Mouse (Mus musculus): ENCODE measurements around the gene Zfp9.

The Zfp9 gene

DNA sequence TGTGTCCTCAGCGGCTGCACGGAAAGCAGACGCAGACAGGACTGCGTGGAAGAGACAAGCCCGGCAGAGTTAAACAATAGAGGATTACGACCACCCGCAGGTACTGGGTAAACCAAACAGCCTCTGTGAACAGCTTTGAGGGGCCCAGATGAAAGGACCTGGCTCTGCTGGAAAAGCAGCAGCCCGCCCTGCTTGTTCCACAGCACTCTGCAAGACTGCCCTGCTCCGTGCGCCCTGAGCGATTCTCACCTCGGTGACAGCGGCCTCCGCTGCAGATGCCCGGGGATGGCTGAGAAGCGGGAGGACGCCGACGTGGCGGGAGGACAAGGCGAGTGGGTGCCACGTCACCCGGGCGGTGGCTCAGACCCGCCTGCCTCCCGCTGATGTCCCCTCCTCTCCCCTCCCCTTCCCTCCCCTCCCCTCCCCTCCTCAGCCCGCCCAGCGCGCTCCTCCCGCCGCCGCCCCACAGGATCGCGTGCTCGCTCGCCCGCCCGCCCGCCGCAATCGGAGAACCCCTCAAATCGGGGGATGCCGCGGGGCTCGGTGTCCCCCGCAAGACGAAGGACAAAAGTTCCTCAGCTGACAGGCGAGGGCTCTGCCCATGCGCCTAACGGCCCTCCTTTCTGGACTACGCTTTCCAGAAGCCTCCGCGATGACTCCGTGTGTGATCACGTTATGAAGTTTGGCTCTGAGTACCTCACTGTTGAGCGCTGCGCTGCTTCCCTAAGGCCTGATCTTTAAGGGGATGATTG lies at the start of gene Zfp9:
Gene Zfp9, minus strand, starts transcription at position 364 of the 752 bp plus-strand sequence.
- peak; percentile 86 for DNase-seq (ENCODE audit: low spot score)

DNA sequence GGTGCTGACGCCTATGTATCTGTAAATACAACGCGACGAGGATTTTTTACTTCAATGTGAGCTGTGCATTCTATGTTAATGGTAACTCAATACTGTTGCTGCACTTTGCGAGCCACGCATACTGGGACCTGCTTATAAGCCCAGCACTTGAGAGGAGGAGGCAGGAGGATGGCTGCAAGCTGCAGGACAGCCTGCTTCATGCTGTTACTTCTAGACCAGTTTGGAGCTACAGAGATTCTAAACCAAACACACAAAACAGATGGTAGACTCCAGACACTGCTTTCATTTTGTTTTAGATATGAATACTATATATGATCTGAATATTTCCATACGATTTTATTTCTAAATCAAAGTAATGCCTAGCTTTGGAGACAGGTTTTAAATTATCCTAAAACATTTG lies 41.5 kb upstream of the Zfp9 start:
- no peak for DNase-seq (ENCODE audit: low spot score)

DNA sequence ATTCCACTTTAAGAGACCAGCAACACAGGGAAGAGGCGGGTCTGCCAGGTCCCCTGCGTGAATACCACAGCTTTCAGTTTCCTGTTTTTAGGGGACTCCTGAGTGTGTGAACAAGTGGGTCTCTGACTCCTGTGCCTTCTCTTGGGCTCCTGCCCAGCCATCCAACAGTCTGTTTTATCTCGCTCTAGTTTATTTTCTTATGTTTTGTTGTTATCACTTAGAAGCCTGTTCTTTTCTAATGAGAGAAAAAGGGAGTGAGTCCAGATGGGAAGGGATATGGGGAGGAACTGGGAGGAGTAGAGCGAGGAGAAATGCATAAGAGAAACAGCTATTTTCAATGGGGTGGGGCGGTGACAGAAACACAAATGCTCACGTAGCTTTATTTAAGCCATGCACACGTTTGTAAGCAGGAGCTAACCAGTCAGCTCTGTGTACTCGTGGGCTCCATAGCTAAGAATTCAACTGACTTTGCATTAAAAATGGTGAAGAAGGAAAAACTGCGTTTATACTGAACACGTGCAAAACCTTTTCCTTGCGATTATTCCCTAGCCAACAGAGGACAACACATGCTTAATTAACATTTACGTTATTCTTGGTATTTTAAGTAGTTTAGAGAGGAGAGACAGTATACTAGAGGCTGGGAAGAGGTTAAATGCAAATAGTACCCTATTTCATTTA lies 34.4 kb upstream of the Zfp9 start:
- no peak for DNase-seq (ENCODE audit: low spot score)

DNA sequence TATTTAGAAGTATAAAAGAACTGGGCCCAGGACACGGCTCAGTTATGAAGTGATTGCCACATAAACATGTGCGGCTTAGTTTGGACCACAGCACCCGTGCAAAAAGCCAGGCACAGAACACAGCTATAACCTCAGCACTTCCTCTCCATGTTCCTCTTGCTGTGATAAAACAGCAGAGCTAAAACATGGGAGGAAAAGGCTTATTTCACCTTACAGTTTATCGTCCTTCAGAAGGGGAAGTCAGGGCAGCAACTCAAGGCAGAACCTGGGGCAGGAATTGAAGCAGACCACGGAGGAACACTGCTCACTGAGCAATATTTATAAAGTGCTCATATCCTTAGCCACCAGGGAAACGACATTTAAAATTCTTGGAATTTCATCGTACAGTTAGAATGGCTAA lies 19.9 kb upstream of the Zfp9 start:
- no peak for DNase-seq (ENCODE audit: low spot score)

DNA sequence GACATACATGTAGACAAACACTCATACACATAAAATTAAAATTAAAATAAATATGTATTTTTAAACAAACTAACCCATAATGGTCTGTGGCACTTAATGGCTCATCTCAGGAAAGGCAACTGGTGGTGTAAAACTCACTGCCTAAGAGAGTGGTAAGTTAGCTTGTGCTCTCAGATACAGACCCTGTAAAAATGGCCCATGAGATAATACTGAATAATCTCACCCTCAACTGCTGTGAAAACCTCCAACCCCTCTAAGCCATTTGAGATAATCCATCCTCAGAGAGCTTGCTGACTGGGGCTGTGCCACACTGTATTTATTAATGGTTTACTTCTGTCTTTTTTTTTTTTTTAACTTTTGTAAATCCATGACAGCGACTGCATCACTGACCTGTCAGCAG lies 3.0 kb upstream of the Zfp9 start:
- no peak for DNase-seq (ENCODE audit: low spot score)

DNA sequence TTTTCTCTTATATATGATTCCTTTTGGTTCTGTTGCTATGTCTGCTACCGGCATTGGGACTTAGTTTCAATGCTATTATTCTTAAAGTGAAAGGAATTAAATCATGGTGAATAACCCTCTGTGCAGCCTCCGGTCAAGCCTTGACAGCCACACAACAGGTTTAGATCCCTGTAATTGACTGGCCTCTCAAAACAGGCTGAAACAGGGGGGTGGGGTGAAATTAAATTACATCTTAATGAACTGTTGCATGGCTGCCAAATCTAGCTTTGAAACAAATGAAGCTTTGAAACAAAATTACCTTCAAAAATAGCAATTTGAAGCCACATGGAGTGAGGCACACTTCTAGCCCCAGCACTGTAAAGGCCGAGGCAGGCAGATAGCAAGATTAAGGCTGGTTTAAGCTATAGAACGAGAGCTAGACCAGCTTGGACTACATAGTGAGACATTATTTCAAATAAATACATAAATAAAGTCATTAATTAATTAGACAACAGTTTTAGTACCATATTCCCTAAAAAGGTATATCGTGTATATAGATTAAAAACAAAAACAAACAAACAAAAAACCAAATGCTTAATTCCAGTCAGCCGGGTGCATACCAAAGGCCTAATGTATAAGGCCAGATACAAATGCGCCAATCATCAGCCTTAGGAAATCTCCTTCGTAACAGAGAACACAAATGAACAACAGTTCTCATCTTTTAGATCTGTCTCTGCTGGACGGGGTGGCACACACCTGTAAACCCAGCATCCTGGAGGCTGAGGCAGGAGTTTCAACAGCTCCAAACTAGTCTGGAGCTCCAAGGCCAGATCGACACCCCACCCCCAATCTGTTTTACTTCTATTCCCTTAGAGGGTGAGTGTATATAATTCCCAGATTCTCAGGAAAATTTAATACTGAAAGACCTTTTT lies 990 bp downstream of the Zfp9 start:
- DNase-seq (ENCODE audit: low spot score) = peak; percentile 19

DNA sequence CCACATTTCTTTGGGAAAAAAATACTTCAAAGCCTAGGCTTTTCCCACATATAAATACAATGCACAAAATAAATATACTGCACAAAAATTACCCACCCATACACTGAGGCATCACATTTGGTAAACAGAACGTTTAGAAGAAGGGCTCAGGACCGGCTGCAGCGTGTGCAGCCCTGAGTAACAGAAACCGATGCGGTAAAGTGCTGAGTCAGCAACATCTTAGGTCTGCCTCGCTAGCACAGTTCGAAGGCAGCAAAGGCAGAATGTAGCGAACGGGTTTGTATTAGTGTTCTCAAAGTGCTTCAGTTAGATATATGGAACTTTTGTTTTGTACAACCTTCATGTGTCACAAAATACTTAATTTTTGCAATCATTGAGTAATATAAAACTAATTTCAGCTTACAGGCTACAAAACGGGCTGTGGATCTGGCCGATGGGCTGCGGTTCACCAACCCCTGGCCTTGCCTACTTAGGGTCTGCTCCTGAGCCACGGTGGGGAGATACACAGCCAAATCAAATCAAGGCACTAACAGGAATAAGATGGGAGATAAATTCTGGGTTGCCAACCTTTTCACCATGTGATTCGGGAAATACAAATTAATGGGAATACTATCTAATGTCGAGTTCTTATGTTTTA lies 16.9 kb downstream of the Zfp9 start:
- DNase-seq (ENCODE audit: low spot score) = no peak

DNA sequence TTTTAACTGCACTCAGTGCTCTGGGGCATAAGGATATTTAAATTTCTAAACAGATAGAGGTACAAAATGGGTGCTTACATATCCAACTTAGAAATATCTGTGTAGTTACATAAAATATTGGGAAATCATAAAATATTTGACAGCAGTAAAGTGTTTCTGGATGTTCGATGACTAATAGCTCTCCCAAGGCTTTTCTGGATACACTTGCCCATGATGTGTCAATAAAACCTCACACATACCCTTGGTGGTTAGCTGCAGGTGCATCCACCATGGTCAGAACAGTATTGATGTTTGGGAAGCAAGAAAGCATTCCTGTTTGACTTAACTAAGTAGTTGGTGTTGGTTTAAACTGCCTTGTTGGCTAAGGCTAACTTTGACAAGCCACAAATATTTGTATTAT lies 21.4 kb downstream of the Zfp9 start:
- no peak for DNase-seq (ENCODE audit: low spot score)

DNA sequence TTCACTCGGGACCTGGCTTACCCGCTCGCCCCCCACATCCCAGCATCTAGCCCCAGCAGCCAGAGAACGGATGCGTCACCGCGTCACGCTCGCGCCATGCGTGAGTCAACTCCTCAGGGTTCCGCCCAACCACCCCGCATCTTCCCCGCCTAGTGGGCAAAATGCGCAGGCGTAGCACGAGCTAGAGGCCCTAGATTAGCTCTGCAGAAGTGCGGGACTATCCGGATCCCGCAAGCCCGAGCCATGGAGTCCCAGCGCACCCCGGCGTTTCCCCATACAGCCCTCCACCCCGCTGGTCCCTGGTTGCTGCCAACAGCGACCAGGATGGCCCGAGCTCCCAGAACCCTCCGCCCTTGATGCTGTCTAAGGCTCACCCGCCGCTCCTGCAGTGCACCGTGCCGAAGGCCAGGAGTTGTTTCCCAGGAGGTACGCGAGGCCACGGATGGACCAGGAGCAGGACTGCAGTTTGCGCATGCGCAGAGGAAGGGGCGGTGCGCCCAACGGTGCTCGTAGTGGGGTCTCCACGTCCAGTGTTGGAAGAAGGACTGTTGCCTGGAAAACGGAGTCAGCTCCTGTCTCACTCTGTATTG lies 24.0 kb downstream of the Zfp9 start, which contains the start of gene Zfp248:
Gene Zfp248, minus strand, starts transcription at position 487 of the 590 bp plus-strand sequence.
- peak; percentile 96 for DNase-seq (ENCODE audit: low spot score)

DNA sequence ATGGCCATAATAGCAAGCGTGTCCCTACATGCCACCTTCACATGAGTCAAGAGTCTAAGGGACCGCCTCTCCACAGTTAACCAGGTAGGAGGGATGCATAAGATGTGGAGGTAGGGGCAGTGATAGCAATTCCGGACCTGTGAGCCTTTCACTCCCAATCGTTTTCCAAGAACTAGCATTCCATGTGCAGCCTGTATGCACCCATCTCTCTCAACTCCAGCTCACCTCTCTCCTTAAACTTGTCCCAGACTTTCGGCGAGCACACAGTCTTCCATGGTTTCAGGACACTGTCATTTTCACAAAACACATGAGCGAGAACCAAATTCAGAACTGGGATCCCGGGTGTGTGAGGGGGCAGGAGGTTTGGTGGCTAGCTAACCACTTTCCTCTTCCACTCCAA lies 24.7 kb downstream of the Zfp9 start:
- peak; percentile 13 for DNase-seq (ENCODE audit: low spot score)

DNA sequence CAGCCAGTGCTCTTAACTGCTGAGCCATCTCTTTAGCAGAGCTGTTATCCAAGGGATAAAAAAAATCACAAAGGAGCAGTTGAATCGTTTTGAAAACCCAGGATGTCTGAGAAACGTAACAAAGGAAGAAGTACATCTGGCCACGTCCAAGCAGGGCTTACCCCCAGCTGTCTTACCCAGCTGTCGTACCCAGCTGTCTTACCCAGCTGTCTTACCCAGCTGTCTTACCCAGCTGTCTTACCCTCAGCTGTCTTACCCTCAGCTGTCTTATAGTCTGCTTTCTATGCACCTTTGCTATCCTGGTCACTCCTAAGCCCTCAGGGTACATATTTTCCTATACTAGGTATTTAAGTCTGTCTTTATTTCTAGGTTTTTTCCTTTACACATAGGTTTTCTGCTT lies 47.6 kb downstream of the Zfp9 start:
- no peak for DNase-seq (ENCODE audit: low spot score)

DNA sequence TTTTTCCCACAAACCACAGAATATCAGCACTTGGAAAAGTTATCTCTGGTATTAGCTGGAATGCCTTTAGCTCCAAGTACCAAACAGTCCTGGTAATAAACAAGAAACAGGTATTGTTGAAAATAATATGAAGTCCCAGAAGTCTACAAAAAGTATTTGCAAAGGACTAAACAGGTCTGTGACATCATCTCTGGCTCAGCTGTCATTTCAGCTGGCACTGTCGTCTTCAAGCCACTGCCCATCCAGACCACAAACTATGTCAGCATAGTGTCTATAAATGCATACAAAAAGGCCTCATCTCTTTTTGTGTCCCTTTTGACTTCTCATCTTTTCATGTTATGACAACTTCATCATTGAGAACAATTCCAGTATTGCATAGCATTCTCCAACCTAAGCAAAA lies 52.5 kb downstream of the Zfp9 start:
- DNase-seq (ENCODE audit: low spot score) = no peak

DNA sequence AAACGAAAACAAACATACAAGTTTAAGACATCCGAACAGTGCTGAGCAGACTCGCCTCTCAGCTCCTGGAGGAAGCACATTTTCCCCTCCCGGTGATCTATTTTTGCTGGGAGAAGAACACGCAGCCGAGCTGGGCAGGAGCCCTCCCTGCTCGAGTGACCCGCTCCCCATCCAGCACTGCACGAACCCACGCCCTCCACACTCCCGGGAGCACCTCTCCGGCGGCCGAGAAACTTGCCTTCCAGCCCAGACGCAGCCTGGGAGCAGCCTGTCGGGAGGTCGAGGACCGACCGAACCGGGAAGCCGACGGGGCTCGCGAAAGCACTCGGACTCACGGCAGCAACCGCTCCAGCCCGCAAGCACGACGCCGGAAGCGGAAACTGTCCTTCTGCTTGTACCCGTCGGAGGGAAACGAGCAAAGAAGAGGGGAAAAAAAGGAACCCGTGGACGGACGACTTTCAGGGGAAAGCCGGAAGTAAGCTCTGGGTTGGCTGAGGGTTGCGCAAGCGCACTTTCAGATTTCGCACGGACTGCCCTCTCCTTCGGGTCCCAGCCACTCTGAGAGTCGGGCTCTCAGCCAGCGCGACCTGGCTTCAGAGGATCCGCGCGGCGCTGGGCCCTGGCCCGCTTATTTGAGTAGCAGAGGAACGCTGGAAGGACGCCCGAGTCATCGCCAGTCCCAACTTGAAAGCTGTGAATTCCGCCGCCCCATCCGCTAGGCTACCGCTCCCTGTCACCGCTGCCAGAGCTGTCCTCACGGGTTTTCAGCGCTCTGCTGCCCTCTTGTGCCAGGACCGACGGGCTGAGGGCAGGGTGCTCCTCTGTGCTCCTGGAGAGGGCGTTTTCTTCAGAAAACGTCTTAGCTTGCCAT lies 59.8 kb downstream of the Zfp9 start, which contains the start of gene Bms1:
Gene Bms1, minus strand, starts transcription at position 425 of the 871 bp plus-strand sequence.
- peak; percentile 97 for DNase-seq (ENCODE audit: low spot score)
